Mouse (Mus musculus) embryo, embryonic 11.5 days (tissue): ENCODE results near the gene Mtcl1.

ENCODE experiments used
- DNase-seq: peaks from one replicate; pipeline ENCODE4 v3.0.0-alpha.2; 2012; ENCODE audit warnings: low read depth, low spot score

Mtcl1 gene

GRCm38 (mm10) chr17:66325440-66326203 lies 123.9 kb downstream of the Mtcl1 start:
- no peak for DNase-seq

DNA sequence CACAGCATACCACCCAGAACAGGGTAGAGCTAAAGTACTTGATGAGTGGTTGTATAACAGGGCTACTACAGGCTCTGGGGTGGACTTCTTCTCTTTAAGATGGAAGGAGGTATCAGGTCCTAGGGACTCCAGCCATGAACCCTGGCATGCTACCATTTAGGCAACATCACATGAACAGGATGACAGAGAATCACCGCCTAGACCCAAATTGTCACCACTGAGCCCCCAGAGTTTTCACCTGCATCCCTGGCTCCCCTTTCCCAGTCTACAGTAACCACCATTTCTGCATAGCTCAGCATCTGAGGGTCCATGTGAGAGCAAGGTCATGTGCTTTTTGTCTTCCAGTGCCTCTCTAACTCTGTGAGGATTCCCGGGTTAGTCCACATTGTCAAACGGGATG lies 124.7 kb downstream of the Mtcl1 start:
- no peak for DNase-seq

GRCm38 (mm10) chr17:66322646-66323255 lies 126.8 kb downstream of the Mtcl1 start:
- DNase-seq: no peak

GRCm38 (mm10) chr17:66321933-66322332 lies 127.6 kb downstream of the Mtcl1 start:
- DNase-seq: no peak

GRCm38 (mm10) chr17:66320716-66321372 lies 128.7 kb downstream of the Mtcl1 start:
- no peak for DNase-seq

DNA sequence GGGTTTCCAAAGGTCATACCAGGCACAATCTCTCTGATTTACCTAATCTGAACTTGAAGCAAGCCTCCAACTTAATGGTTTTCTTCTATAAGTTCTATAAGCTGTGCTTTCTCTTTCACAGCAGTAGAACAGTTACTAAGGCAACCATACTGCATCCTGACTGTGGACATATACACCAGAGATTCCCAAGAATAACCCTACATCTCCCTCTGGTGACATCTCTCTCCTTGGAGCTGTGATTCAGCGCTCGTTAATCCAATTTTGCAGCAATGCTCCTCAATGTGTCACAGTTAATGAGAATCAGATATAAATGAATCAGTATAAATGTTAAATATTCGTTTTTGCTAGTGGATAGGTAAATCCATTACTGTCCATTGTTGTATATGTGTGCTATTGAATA lies 131.5 kb downstream of the Mtcl1 start:
- DNase-seq: no peak

DNA sequence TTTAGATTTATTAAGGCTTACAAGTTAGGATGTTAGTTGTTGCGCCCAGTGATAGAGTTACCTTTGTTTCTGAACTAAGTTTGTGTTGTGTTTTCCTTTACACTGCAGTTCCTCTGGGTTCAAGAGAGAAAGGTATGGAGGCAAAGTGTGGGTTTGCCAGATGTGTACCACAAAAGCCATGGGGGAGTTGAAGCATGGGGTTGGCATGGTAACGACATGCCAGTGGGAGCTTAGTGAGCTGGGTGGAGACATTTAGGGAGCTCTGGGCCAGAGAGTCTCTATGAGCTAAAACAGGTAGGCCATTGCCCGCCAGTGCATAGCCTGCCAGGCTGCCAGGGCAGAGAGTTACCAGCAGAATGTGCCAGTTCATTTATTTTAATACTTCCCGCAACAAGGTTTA lies 132.0 kb downstream of the Mtcl1 start:
- no peak for DNase-seq

DNA sequence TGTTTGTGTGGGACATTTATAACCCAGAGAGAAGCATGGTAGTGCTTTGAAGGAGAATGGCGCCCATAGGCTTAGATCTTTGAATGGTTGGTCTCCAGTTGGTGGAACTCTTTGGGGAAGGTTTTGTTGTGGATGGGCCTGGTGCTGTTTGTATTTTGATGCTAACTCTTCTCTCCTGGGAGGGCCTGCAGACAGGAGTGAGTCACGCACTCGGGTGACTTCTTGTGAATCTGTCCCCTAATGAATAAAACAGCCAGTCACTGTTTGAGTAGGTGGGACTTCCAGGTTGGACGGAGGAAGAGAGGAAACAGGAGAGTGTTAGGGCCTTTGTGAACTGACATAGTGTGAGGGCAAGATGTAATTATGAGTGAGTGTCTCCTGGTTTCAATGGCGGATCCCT lies 132.4 kb downstream of the Mtcl1 start:
- DNase-seq: no peak

DNA sequence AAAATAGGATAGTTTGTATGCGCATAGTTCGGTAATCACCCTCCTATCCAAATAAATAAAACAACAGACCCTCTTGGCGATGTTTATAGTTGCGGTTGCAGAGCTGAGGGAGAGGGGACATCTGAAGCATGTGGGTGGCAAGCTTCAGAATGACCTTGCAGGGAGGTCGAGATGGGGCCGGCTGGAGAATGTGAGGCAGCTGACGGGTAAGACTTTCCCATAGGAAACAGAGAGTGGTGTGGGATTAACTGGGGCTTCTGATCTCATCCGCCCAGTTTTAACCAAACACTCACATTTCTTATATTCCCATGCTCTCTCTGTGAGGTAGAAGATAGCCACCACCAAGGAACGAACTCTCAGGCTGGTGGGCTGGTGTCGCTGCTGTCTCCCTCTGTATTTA lies 134.1 kb downstream of the Mtcl1 start:
- DNase-seq: no peak

DNA sequence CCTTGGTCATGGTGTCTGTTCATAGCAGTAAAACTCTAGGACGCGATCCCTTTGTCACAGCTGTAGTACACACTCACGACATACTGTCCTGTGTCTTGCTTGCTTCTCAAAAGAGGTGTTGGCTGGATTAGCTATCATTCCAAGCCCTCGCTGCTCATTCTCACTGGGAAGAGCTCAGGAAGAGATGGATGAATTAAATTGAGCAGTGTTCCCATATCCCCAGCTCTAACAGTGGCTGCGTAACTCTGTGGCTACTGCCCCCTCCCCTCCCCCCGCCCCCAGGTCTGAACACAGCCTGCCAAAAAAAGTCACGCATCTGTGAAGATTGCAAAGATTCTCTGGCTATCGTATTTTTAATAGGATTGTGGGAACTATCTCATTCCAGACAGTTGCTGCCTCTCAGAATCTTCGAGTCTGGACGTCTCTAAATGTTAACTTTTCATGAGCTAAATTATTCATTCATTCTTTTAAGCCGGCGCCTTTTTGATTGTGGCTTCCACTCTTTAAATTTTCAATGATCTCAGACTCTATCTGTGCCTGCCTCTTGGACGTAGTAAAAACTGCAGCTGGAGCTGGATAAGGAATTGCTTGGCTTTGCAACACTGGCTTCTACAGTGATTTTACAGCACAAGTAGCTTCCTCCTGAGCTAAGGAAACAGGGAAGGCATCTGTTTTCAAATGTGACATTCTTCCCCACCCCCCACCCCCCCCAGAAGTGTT lies 134.8 kb downstream of the Mtcl1 start:
- DNase-seq: no peak

- DNase-seq: no peak
Observed at GRCm38 (mm10) chr17:66301906-66302305, 147.6 kb downstream of the Mtcl1 start.

DNA sequence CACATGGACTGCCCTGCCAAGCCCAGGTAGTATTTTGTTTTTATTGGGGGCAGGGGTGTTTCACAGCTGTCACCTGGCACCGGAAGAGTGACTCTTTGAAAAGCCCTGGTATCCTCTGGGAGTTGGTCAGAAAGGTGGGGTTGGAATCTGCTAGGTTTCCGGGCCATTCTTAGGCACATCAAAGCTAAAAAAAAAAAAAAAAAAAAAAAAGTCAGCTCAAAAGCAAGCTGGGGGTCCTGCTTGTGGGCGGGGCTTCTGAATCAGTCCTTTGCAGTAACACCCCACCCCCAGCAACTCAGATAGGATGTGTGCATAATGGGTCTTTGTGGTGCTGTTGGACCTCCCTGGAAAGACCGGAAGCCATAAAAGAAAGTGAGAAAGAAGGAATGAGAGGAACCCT lies 148.3 kb downstream of the Mtcl1 start:
- no peak for DNase-seq

- DNase-seq: no peak
Observed at GRCm38 (mm10) chr17:66297721-66298120, 151.8 kb downstream of the Mtcl1 start.

DNA sequence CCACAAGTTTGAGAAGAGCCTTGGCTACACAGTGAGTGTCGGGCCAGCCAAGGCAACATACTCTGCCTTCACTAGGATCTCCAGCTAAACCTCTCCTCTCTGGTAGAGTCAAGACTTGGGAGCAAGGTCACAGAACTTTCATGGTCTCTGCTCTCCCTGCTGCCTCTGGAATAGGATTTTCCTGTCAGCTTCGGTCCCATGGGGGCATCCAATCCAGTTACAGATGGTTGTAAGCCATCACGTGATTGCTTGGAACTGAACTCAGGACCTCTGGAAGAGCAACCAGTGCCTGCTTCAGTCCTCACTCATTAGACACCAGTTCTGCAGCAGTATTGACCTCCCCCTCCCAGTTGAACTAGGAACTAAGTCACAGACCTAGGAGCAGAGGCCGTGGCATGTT lies 156.0 kb downstream of the Mtcl1 start:
- DNase-seq: no peak

- DNase-seq: no peak
Observed at GRCm38 (mm10) chr17:66289894-66290293, 159.7 kb downstream of the Mtcl1 start.
